Mouse (Mus musculus) hindbrain, embryonic 16.5 days (tissue): ENCODE data around the gene Srcin1. TPM values are rescaled to one million over a fixed set of nuclear protein-coding genes. Genes with fewer than 3 reads are reported as not detected.

Experiments
- ATAC-seq: fragments of 200-750 bp; cut with Nextera tagmentation; 2 replicates; pipeline ENCODE4 v1.8.0; 2017; ENCODE audit warnings: moderate TSS enrichment, moderate library complexity
- H3K27ac ChIP-seq: fragments of 300-500 bp; sonication (generic); 2 replicates; pipeline ENCODE4 v1.5.1; 2014; ENCODE audit warnings: low read depth, mild to moderate bottlenecking, control low read depth, low read length, moderate library complexity
- H3K27me3 ChIP-seq: fragments of 300-500 bp; sonication (generic); replicated peaks from 2 replicates; pipeline ENCODE4 v1.6.1; 2014; ENCODE audit warnings: low read length; ENCODE audit not compliant: control insufficient read depth, insufficient read depth
- H3K36me3 ChIP-seq: fragments of 300-500 bp; sonication (generic); 2 replicates; pipeline ENCODE4 v1.6.1; 2014; ENCODE audit warnings: mild to moderate bottlenecking, low read length, moderate library complexity, mixed read lengths; ENCODE audit not compliant: control insufficient read depth, insufficient read depth
- H3K4me1 ChIP-seq: fragments of 300-500 bp; sonication (generic); 2 replicates; pipeline ENCODE4 v1.6.1; 2014; ENCODE audit warnings: low read depth, low read length; ENCODE audit not compliant: control insufficient read depth, insufficient read depth
- H3K4me2 ChIP-seq: fragments of 300-500 bp; sonication (generic); 2 replicates; pipeline ENCODE4 v1.6.1; 2014; ENCODE audit warnings: mild to moderate bottlenecking, low read length, control low read depth, moderate library complexity
- H3K4me3 ChIP-seq: fragments of 300-500 bp; sonication (generic); 2 replicates; pipeline ENCODE4 v1.5.1; 2014; ENCODE audit warnings: mild to moderate bottlenecking, low read length, control low read depth, moderate library complexity
- H3K9ac ChIP-seq: fragments of 300-500 bp; sonication (generic); 2 replicates; pipeline ENCODE4 v1.6.1; 2014; ENCODE audit warnings: low read depth, mild to moderate bottlenecking, control low read depth, low read length, moderate library complexity
- H3K9me3 ChIP-seq: fragments of 300-500 bp; sonication (generic); 2 replicates; pipeline ENCODE4 v1.6.1; 2014; ENCODE audit warnings: mild to moderate bottlenecking, low read length, moderate library complexity; ENCODE audit not compliant: control insufficient read depth
- WGBS: fragments of 180-500 bp; shearing (Covaris S2); extraction: QIAGEN DNeasy Blood & Tissue Kit; methylation state at CpG from one replicate; pipeline ENCODE4 v1.1.7; 2014; 5-methylcytosine and 5-hydroxymethylcytosine counted together
- polyA plus RNA-seq: library from polyadenylated mRNA; unstranded; fragments of >200 nt; fragmentation: Nextera tagmentation; extraction: Ambion mirVana; gene quantifications from 2 replicates; pipeline ENCODE4 v1.2.1, GENCODE M21; 2015

Gene Srcin1
- polyA plus RNA-seq, 1 experiment from 2014 or later: 8.9 TPM

- Histone ChIP-seq H3K9ac (no peak overlapping the region), H3K4me1 (no peaks in the 10 kb centered on the region), H3K9me3 (no peaks in the 10 kb centered on the region), H3K4me2 (no peak overlapping the region), H3K27me3 (no peaks in the 10 kb centered on the region), H3K4me3 (no peak overlapping the region), H3K36me3 (peaks cover 19% of the 10 kb centered on the region; the same call in 1 of the 2 replicates), H3K27ac (no peak overlapping the region)
- 86% methylated on average over 6 of the region's 6 CpGs for WGBS
- no peak for ATAC-seq
Measured at GRCm38 (mm10) chr11:97478345-97478744, 97.6 kb downstream of the Srcin1 start.

DNA sequence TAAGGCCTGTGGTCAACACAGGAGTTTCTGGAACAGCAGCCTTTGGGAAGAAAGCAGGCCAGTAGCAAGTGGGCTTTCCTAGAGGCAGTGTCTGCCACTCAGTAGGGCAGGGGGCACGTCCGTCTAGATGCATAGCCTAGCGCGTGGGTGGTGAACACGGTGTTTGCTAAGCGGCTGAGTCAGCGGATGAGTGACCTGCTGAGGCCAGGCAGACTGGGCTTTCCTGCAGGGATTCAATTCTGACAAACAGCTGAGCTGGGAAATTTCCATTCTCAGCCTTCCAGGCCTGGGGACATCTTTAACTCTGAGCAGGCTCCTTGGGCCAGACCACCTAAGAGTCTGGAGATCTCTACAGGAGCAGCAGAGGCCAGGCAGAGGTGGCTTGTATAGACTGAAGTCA, 98.6 kb downstream of the Srcin1 start:
- no peak for ATAC-seq
- H3K36me3 ChIP-seq: peaks cover 15% of the 10 kb centered on the region; the same call in 1 of the 2 replicates
- H3K4me2 ChIP-seq: no peak overlapping the region
- no peak overlapping the region for H3K9ac ChIP-seq
- H3K27me3 ChIP-seq: no peaks in the 10 kb centered on the region
- H3K4me3 ChIP-seq: no peak overlapping the region
- no peak overlapping the region for H3K27ac ChIP-seq
- 52% methylated on average over 7 of the region's 7 CpGs for WGBS
- no peaks in the 10 kb centered on the region for H3K9me3 ChIP-seq
- no peaks in the 10 kb centered on the region for H3K4me1 ChIP-seq

GRCm38 (mm10) chr11:97476334-97477095, 99.5 kb downstream of the Srcin1 start:
- Histone ChIP-seq H3K4me2 (no peak overlapping the region), H3K9me3 (no peaks in the 10 kb centered on the region), H3K4me3 (no peak overlapping the region), H3K27me3 (no peaks in the 10 kb centered on the region), H3K9ac (0 out of 2 replicates have a peak overlapping the region, but pooled peaks have one; percentile 23), H3K27ac (no peak overlapping the region), H3K36me3 (peaks cover 15% of the 10 kb centered on the region; the same call in 1 of the 2 replicates), H3K4me1 (no peaks in the 10 kb centered on the region)
- 58% methylated on average over 8 of the region's 8 CpGs for WGBS
- peak; percentile 52 for ATAC-seq

- Histone ChIP-seq H3K4me2 (no peak overlapping the region), H3K27me3 (no peaks in the 10 kb centered on the region), H3K9me3 (no peaks in the 10 kb centered on the region), H3K27ac (no peak overlapping the region), H3K4me1 (no peaks in the 10 kb centered on the region), H3K4me3 (no peak overlapping the region), H3K9ac (no peak overlapping the region), H3K36me3 (peaks cover 21% of the 10 kb centered on the region)
- no peak for ATAC-seq
- 78% methylated on average over 6 of the region's 6 CpGs for WGBS
Measured at GRCm38 (mm10) chr11:97471276-97471675, 104.7 kb downstream of the Srcin1 start.

- Histone ChIP-seq H3K9ac (no peak overlapping the region), H3K4me1 (no peaks in the 10 kb centered on the region), H3K27ac (no peak overlapping the region), H3K36me3 (peaks cover 26% of the 10 kb centered on the region), H3K4me2 (no peak overlapping the region), H3K27me3 (no peaks in the 10 kb centered on the region), H3K4me3 (no peak overlapping the region), H3K9me3 (no peaks in the 10 kb centered on the region)
- no peak for ATAC-seq
- 83% methylated on average over 7 of the region's 7 CpGs for WGBS
Measured at GRCm38 (mm10) chr11:97469828-97470227, 106.2 kb downstream of the Srcin1 start.

DNA sequence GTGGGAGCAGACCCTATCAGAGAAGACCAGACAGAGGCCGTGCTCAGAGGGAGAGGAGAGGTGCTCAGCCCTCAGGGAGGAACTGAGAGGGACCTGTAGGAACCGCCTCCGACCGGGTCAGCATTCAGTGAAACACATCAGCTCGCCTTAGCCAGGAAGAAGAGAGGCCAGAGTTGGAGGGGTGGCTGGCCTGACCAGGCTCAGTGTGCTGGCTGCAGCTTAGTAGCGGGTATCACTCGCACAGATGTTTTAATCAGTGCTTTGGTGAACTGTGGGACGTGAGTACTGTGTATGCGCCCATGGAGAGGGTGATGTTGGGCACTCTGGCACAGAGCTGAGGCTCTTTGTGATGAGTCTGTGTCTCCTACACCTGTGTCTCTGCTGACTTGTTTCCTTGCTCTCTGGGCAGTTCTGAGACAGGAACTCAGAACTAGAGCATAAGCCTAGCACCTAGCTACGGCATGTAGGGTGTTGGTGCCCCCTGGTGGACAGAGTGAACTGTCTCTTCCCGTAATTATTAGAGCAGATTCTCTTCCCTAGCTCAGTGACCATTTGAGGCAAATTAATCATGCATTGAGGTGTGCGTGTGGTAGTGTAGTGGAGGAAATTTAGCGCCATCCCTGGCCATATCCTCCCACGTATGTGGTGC, 107.2 kb downstream of the Srcin1 start:
- H3K4me1 ChIP-seq: no peaks in the 10 kb centered on the region
- 45% methylated on average over 14 of the region's 14 CpGs for WGBS
- no peaks in the 10 kb centered on the region for H3K9me3 ChIP-seq
- H3K4me2 ChIP-seq: no peak overlapping the region
- ATAC-seq: peak; percentile 51
- no peak overlapping the region for H3K27ac ChIP-seq
- H3K36me3 ChIP-seq: peaks cover 35% of the 10 kb centered on the region
- H3K27me3 ChIP-seq: no peaks in the 10 kb centered on the region
- no peak overlapping the region for H3K4me3 ChIP-seq
- H3K9ac ChIP-seq: no peak overlapping the region

GRCm38 (mm10) chr11:97466444-97467160, 109.4 kb downstream of the Srcin1 start:
- Histone ChIP-seq H3K27me3 (no peaks in the 10 kb centered on the region), H3K9me3 (no peaks in the 10 kb centered on the region), H3K4me3 (no peak overlapping the region), H3K36me3 (peaks cover 36% of the 10 kb centered on the region), H3K4me2 (no peak overlapping the region), H3K27ac (no peak overlapping the region; the same call in 1 of the 2 replicates), H3K4me1 (no peaks in the 10 kb centered on the region), H3K9ac (no peak overlapping the region)
- ATAC-seq: no peak
- 70% methylated on average over 10 of the region's 10 CpGs for WGBS

- H3K9me3 ChIP-seq: no peaks in the 10 kb centered on the region
- H3K27me3 ChIP-seq: no peaks in the 10 kb centered on the region
- ATAC-seq: no peak
- peaks cover 37% of the 10 kb centered on the region for H3K36me3 ChIP-seq
- no peak overlapping the region for H3K4me3 ChIP-seq
- H3K9ac ChIP-seq: no peak overlapping the region
- no peaks in the 10 kb centered on the region for H3K4me1 ChIP-seq
- 83% methylated on average over 12 of the region's 12 CpGs for WGBS
- H3K4me2 ChIP-seq: no peak overlapping the region
- H3K27ac ChIP-seq: no peak overlapping the region; the same call in 1 of the 2 replicates
Measured at GRCm38 (mm10) chr11:97465957-97466356, 110.0 kb downstream of the Srcin1 start.

- Histone ChIP-seq H3K9me3 (no peaks in the 10 kb centered on the region), H3K4me2 (no peak overlapping the region), H3K27ac (no peak overlapping the region), H3K4me1 (no peaks in the 10 kb centered on the region), H3K9ac (no peak overlapping the region), H3K27me3 (no peaks in the 10 kb centered on the region), H3K36me3 (peaks cover 39% of the 10 kb centered on the region), H3K4me3 (no peak overlapping the region)
- no peak for ATAC-seq
- 90% methylated on average over 4 of the region's 4 CpGs for WGBS
Measured at GRCm38 (mm10) chr11:97463991-97464390, 112.0 kb downstream of the Srcin1 start.
